Mouse (Mus musculus) hindbrain, embryonic 15.5 days (tissue): ENCODE data around the gene Ctf2. TPM values are rescaled to one million over a fixed set of nuclear protein-coding genes. Genes with fewer than 3 reads are reported as not detected.
A peak's percentile ranks its signal among the peaks of the same experiment; 100 is the strongest.

Experiments
- ATAC-seq: fragments of 200-750 bp; cut with Nextera tagmentation; 2 replicates; pipeline ENCODE4 v1.8.0; 2017; ENCODE audit warnings: low read depth, moderate number of reproducible peaks, moderate TSS enrichment; ENCODE audit not compliant: low FRiP score
- H3K27ac ChIP-seq: fragments of 300-500 bp; sonication (generic); replicated peaks from 2 replicates; pipeline ENCODE4 v1.5.1; 2015; ENCODE audit warnings: mild to moderate bottlenecking, inconsistent platforms
- H3K27me3 ChIP-seq: fragments of 300-500 bp; sonication (generic); 2 replicates; pipeline ENCODE4 v1.6.1; 2015; ENCODE audit warnings: control low read depth, inconsistent platforms
- H3K36me3 ChIP-seq: fragments of 300-500 bp; sonication (generic); 2 replicates; pipeline ENCODE4 v1.6.1; 2015; ENCODE audit warnings: control low read depth, inconsistent platforms
- H3K4me1 ChIP-seq: fragments of 300-500 bp; sonication (generic); replicated peaks from 2 replicates; pipeline ENCODE4 v1.6.1; 2015; ENCODE audit warnings: control low read depth, inconsistent platforms
- H3K4me2 ChIP-seq: fragments of 300-500 bp; sonication (generic); 2 replicates; pipeline ENCODE4 v1.6.1; 2015; ENCODE audit warnings: moderate library complexity, mild to moderate bottlenecking, inconsistent platforms
- H3K4me3 ChIP-seq: fragments of 300-500 bp; sonication (generic); 2 replicates; pipeline ENCODE4 v1.5.1; 2015; ENCODE audit warnings: mild to moderate bottlenecking, inconsistent platforms
- H3K9ac ChIP-seq: fragments of 300-500 bp; sonication (generic); 2 replicates; pipeline ENCODE4 v1.6.1; 2015; ENCODE audit warnings: inconsistent platforms
- H3K9me3 ChIP-seq: fragments of 300-500 bp; sonication (generic); 2 replicates; pipeline ENCODE4 v1.6.1; 2016; ENCODE audit warnings: control low read depth, inconsistent platforms
- WGBS: fragments of 180-500 bp; shearing (Covaris S2); methylation state at CpG from one replicate; pipeline ENCODE4 v1.1.7; 2015; 5-methylcytosine and 5-hydroxymethylcytosine counted together
- polyA plus RNA-seq: library from polyadenylated mRNA; unstranded; fragments of >200 nt; fragmentation: Nextera tagmentation; extraction: Ambion mirVana; gene quantifications from 2 replicates; pipeline ENCODE4 v1.2.1, GENCODE M21; 2015

Ctf2 gene
- polyA plus RNA-seq, 1 experiment from 2014 or later = 0.35 TPM

GRCm38 (mm10) chr7:127769651-127770038, 37.7 kb upstream of the Ctf2 start, which contains the start of gene Orai3:
Gene Orai3 (plus strand): TSS chr7:127769815.
- H3K27me3 ChIP-seq = no peaks in the 10 kb centered on the region
- peak within 1 kb of the TSS; percentile 53 for H3K9ac ChIP-seq
- H3K4me3 ChIP-seq = peak within 1 kb of the TSS; percentile 42
- peaks cover 33% of the 10 kb centered on the region for H3K36me3 ChIP-seq
- H3K27ac ChIP-seq = peak within 1 kb of the TSS; percentile 80
- peaks cover 27% of the 10 kb centered on the region for H3K4me1 ChIP-seq
- ATAC-seq = peak; percentile 53
- peak within 1 kb of the TSS; percentile 66 for H3K4me2 ChIP-seq
- WGBS = under 1% methylated on average over 24 of the region's 24 CpGs
- no peaks in the 10 kb centered on the region for H3K9me3 ChIP-seq

- H3K27ac ChIP-seq = peak overlapping the region; percentile 80
- peak overlapping the region; percentile 17; the same call in 1 of the 2 replicates for H3K9ac ChIP-seq
- peak overlapping the region; percentile 42 for H3K4me3 ChIP-seq
- H3K36me3 ChIP-seq = peaks cover 38% of the 10 kb centered on the region
- H3K27me3 ChIP-seq = no peaks in the 10 kb centered on the region
- H3K4me1 ChIP-seq = peaks cover 27% of the 10 kb centered on the region
- WGBS = under 1% methylated on average over 15 of the region's 16 CpGs
- no peaks in the 10 kb centered on the region for H3K9me3 ChIP-seq
- peak; percentile 87 for ATAC-seq
- H3K4me2 ChIP-seq = peak overlapping the region; percentile 66
Observed at GRCm38 (mm10) chr7:127768997-127769593, 37.1 kb upstream of the Ctf2 start.

GRCm38 (mm10) chr7:127768346-127768996, 36.5 kb upstream of the Ctf2 start:
- peak overlapping the region; percentile 9 for H3K27ac ChIP-seq
- H3K9ac ChIP-seq = no peak overlapping the region
- no peak; the same call in 1 of the 2 replicates for ATAC-seq
- no peak overlapping the region for H3K4me2 ChIP-seq
- peaks cover 44% of the 10 kb centered on the region for H3K36me3 ChIP-seq
- no peak overlapping the region; the same call in 1 of the 2 replicates for H3K4me3 ChIP-seq
- H3K9me3 ChIP-seq = no peaks in the 10 kb centered on the region
- 46% methylated on average over 13 of the region's 13 CpGs for WGBS
- H3K4me1 ChIP-seq = peaks cover 27% of the 10 kb centered on the region
- no peaks in the 10 kb centered on the region for H3K27me3 ChIP-seq

GRCm38 (mm10) chr7:127767671-127768345, 35.8 kb upstream of the Ctf2 start:
- Histone ChIP-seq H3K27ac (no peak overlapping the region), H3K9ac (no peak overlapping the region), H3K36me3 (peaks cover 49% of the 10 kb centered on the region), H3K9me3 (no peaks in the 10 kb centered on the region), H3K4me2 (no peak overlapping the region), H3K27me3 (no peaks in the 10 kb centered on the region), H3K4me3 (no peak overlapping the region), H3K4me1 (peaks cover 27% of the 10 kb centered on the region)
- 94% methylated on average over 19 of the region's 19 CpGs for WGBS
- no peak for ATAC-seq

- H3K4me1 ChIP-seq = peaks cover 27% of the 10 kb centered on the region
- H3K27me3 ChIP-seq = no peaks in the 10 kb centered on the region
- no peak overlapping the region for H3K27ac ChIP-seq
- H3K36me3 ChIP-seq = peaks cover 55% of the 10 kb centered on the region
- no peak overlapping the region for H3K4me2 ChIP-seq
- H3K9ac ChIP-seq = no peak overlapping the region
- 80% methylated on average over 17 of the region's 17 CpGs for whole genome bisulfite sequencing
- no peaks in the 10 kb centered on the region for H3K9me3 ChIP-seq
- ATAC-seq = no peak
- no peak overlapping the region for H3K4me3 ChIP-seq
Observed at GRCm38 (mm10) chr7:127766851-127767609, 35.1 kb upstream of the Ctf2 start.

GRCm38 (mm10) chr7:127765756-127766155, 33.8 kb upstream of the Ctf2 start:
- 93% methylated on average over 2 of the region's 2 CpGs for WGBS
- no peak overlapping the region for H3K4me2 ChIP-seq
- no peaks in the 10 kb centered on the region for H3K27me3 ChIP-seq
- peaks cover 24% of the 10 kb centered on the region for H3K4me1 ChIP-seq
- no peak overlapping the region for H3K27ac ChIP-seq
- no peaks in the 10 kb centered on the region for H3K9me3 ChIP-seq
- ATAC-seq = no peak
- no peak overlapping the region for H3K9ac ChIP-seq
- H3K36me3 ChIP-seq = peaks cover 63% of the 10 kb centered on the region
- H3K4me3 ChIP-seq = no peak overlapping the region

- no peak for ATAC-seq
- no peaks in the 10 kb centered on the region for H3K9me3 ChIP-seq
- H3K9ac ChIP-seq = no peak overlapping the region
- H3K36me3 ChIP-seq = peaks cover 73% of the 10 kb centered on the region
- H3K4me1 ChIP-seq = peaks cover 3% of the 10 kb centered on the region
- H3K4me3 ChIP-seq = no peak overlapping the region
- H3K27me3 ChIP-seq = no peaks in the 10 kb centered on the region
- no peak overlapping the region for H3K27ac ChIP-seq
- H3K4me2 ChIP-seq = no peak overlapping the region
- WGBS = 91% methylated on average over 4 of the region's 4 CpGs
Observed at GRCm38 (mm10) chr7:127763642-127764041, 31.7 kb upstream of the Ctf2 start.

GRCm38 (mm10) chr7:127761026-127761425, 29.1 kb upstream of the Ctf2 start:
- Histone ChIP-seq H3K9me3 (no peaks in the 10 kb centered on the region), H3K27ac (no peak overlapping the region), H3K36me3 (peaks cover 71% of the 10 kb centered on the region), H3K4me1 (peaks cover 9% of the 10 kb centered on the region; the same call in 1 of the 2 replicates), H3K4me3 (no peak overlapping the region), H3K9ac (no peak overlapping the region), H3K27me3 (no peaks in the 10 kb centered on the region), H3K4me2 (no peak overlapping the region)
- WGBS = 43% methylated on average over 7 of the region's 7 CpGs
- ATAC-seq = no peak

- H3K4me1 ChIP-seq = peaks cover 14% of the 10 kb centered on the region; the same call in 1 of the 2 replicates
- H3K9me3 ChIP-seq = no peaks in the 10 kb centered on the region
- H3K27ac ChIP-seq = no peak overlapping the region
- H3K36me3 ChIP-seq = peaks cover 66% of the 10 kb centered on the region
- H3K4me2 ChIP-seq = no peak overlapping the region
- no peak overlapping the region for H3K4me3 ChIP-seq
- H3K9ac ChIP-seq = no peak overlapping the region
- 86% methylated on average over 3 of the region's 3 CpGs for WGBS
- ATAC-seq = no peak
- no peaks in the 10 kb centered on the region for H3K27me3 ChIP-seq
Observed at GRCm38 (mm10) chr7:127760478-127760877, 28.5 kb upstream of the Ctf2 start.

- ATAC-seq = no peak
- no peaks in the 10 kb centered on the region for H3K9me3 ChIP-seq
- WGBS = 83% methylated on average over 6 of the region's 6 CpGs
- no peak overlapping the region for H3K4me3 ChIP-seq
- H3K27ac ChIP-seq = no peak overlapping the region
- H3K4me1 ChIP-seq = peaks cover 14% of the 10 kb centered on the region; the same call in 1 of the 2 replicates
- no peaks in the 10 kb centered on the region for H3K27me3 ChIP-seq
- H3K9ac ChIP-seq = no peak overlapping the region
- H3K36me3 ChIP-seq = peaks cover 65% of the 10 kb centered on the region
- no peak overlapping the region for H3K4me2 ChIP-seq
Observed at GRCm38 (mm10) chr7:127759716-127760115, 27.8 kb upstream of the Ctf2 start.

GRCm38 (mm10) chr7:127753741-127754140, 21.8 kb upstream of the Ctf2 start:
- H3K4me3 ChIP-seq = no peak overlapping the region
- no peak overlapping the region for H3K9ac ChIP-seq
- no peaks in the 10 kb centered on the region for H3K27me3 ChIP-seq
- no peak for ATAC-seq
- no peak overlapping the region for H3K27ac ChIP-seq
- H3K4me2 ChIP-seq = no peak overlapping the region
- H3K36me3 ChIP-seq = peaks cover 81% of the 10 kb centered on the region
- 92% methylated on average over 7 of the region's 7 CpGs for WGBS
- no peaks in the 10 kb centered on the region for H3K9me3 ChIP-seq
- peaks cover 28% of the 10 kb centered on the region for H3K4me1 ChIP-seq
